Mouse (Mus musculus): ENCODE results near the gene Gm5798.
"Not testable (repeated sequence)": the region's sequence is repeated elsewhere in the genome, so short reads cannot be mapped to it uniquely, and the experiment has no call there.

Gene Gm5798

DNA sequence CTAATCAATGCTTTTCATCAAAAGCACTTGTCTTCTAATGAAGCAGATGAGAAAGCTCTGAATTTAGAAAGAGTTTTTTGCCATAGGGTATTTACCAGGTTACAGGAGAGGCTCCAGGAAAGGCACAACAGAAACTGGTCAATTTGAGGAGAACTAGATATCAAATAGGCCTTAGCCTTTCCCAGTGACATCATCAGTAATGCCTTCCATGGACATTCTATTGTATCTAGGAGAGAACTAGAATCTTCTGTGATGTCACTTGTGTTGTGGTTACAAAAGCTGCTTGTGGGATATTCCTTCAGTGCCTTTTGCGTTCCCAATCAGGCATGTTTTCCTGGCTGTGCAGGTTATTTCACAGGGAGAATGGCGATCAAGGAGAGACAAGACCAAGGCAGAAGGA is at the start of gene Gm5798:
Gene Gm5798 (plus strand): TSS at position 301 of the 400 bp plus-strand sequence.
- DNase-seq = not testable (repeated sequence)

DNA sequence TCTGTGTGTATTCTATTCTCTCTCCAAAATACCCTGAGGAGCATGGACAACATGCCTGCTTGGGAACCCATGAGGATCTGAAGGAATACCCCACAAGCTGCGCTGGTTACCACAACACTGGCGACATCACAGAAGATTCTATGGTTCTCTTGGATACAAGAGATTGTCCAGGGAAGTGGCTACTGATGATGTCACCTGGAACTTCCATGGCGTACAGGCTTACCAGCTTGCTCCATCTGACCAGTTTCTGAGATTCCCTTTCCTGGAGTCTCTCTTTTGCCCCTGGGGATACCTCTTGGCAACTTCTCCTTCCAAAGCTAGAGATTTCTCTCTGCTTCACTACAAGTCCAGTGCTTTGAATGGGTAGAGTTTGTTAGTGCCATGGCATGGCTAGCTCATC is 37.9 kb downstream of the Gm5798 start, which contains the start of gene Gm7945:
Gene Gm7945 (minus strand): TSS at position 101 of the 400 bp plus-strand sequence.
- not testable (repeated sequence) for DNase-seq
